Mouse (Mus musculus) limb, embryonic 11.5 days (tissue): ENCODE data around the gene Poll. TPM values are rescaled to one million over a fixed set of nuclear protein-coding genes. Genes with fewer than 3 reads are reported as not detected.

Experiments
- ATAC-seq: fragments of 200-750 bp; cut with Nextera tagmentation; 2 replicates; pipeline ENCODE4 v1.8.0; 2017; ENCODE audit warnings: low read depth; ENCODE audit not compliant: insufficient number of reproducible peaks, low FRiP score, low TSS enrichment
- DNase-seq: peaks from one replicate; pipeline ENCODE4 v3.0.0-alpha.2; 2015; ENCODE audit warnings: low spot score
- H3K27ac ChIP-seq: fragments of 300-500 bp; sonication (generic); replicated peaks from 2 replicates; pipeline ENCODE4 v1.5.1; 2014; ENCODE audit warnings: low read depth, mild to moderate bottlenecking, low read length
- H3K27me3 ChIP-seq: fragments of 300-500 bp; sonication (generic); 2 replicates; pipeline ENCODE4 v1.6.1; 2014; ENCODE audit warnings: mild to moderate bottlenecking, low read length, mixed read lengths; ENCODE audit not compliant: control insufficient read depth, insufficient read depth
- H3K36me3 ChIP-seq: fragments of 300-500 bp; sonication (generic); 2 replicates; pipeline ENCODE4 v1.6.1; 2014; ENCODE audit warnings: mild to moderate bottlenecking, low read length, moderate library complexity, mixed read lengths; ENCODE audit not compliant: control insufficient read depth, insufficient read depth
- H3K4me1 ChIP-seq: fragments of 300-500 bp; sonication (generic); 2 replicates; pipeline ENCODE4 v1.6.1; 2014; ENCODE audit warnings: low read length, mixed read lengths; ENCODE audit not compliant: control insufficient read depth, insufficient read depth
- H3K4me2 ChIP-seq: fragments of 300-500 bp; sonication (generic); 2 replicates; pipeline ENCODE4 v1.6.1; 2014; ENCODE audit warnings: low read depth, mild to moderate bottlenecking, moderate library complexity; ENCODE audit not compliant: severe bottlenecking
- H3K4me3 ChIP-seq: fragments of 300-500 bp; sonication (generic); 2 replicates; pipeline ENCODE4 v1.5.1; 2014; ENCODE audit warnings: low read depth, low read length
- H3K9ac ChIP-seq: fragments of 300-500 bp; sonication (generic); 2 replicates; pipeline ENCODE4 v1.6.1; 2014; ENCODE audit warnings: mild to moderate bottlenecking, low read length
- H3K9me3 ChIP-seq: fragments of 300-500 bp; sonication (generic); 2 replicates; pipeline ENCODE4 v1.6.1; 2016; ENCODE audit warnings: low read length; ENCODE audit not compliant: control insufficient read depth
- WGBS: fragments of 180-500 bp; shearing (Covaris S2); extraction: QIAGEN DNeasy Blood & Tissue Kit; methylation state at CpG from one replicate; pipeline ENCODE4 v1.1.7; 2014; 5-methylcytosine and 5-hydroxymethylcytosine counted together
- polyA plus RNA-seq: library from polyadenylated mRNA; unstranded; fragments of >200 nt; fragmentation: Nextera tagmentation; extraction: Ambion mirVana; gene quantifications from 2 replicates; pipeline ENCODE4 v1.2.1, GENCODE M21; 2014

Poll gene
- polyA plus RNA-seq, 1 experiment from 2014 or later = 19.7 TPM

GRCm38 (mm10) chr19:45583136-45583535, 22.8 kb upstream of the Poll start:
- H3K27me3 ChIP-seq = no peaks in the 10 kb centered on the region
- no peaks in the 10 kb centered on the region; the same call in 1 of the 2 replicates for H3K36me3 ChIP-seq
- H3K9me3 ChIP-seq = no peaks in the 10 kb centered on the region
- ATAC-seq (no peak), DNase-seq (no peak)
- no peak overlapping the region for H3K9ac ChIP-seq
- H3K4me2 ChIP-seq = no peak overlapping the region
- WGBS = 89% methylated on average over 6 of the region's 6 CpGs
- H3K27ac ChIP-seq = no peak overlapping the region
- H3K4me1 ChIP-seq = peaks cover 6% of the 10 kb centered on the region; the same call in 1 of the 2 replicates
- H3K4me3 ChIP-seq = no peak overlapping the region

GRCm38 (mm10) chr19:45582161-45582560, 21.8 kb upstream of the Poll start:
- Histone ChIP-seq H3K9me3 (no peaks in the 10 kb centered on the region), H3K9ac (peak overlapping the region; percentile 28; the same call in 1 of the 2 replicates), H3K27ac (0 out of 2 replicates have a peak overlapping the region, but pooled peaks have one; percentile 52), H3K4me3 (no peak overlapping the region), H3K36me3 (peaks cover 2% of the 10 kb centered on the region; the same call in 1 of the 2 replicates), H3K4me1 (peaks cover 6% of the 10 kb centered on the region; the same call in 1 of the 2 replicates), H3K4me2 (no peak overlapping the region), H3K27me3 (no peaks in the 10 kb centered on the region)
- 29% methylated on average over 8 of the region's 8 CpGs for WGBS
- ATAC-seq (no peak), DNase-seq (no peak)

GRCm38 (mm10) chr19:45581257-45581656, 20.9 kb upstream of the Poll start:
- Histone ChIP-seq H3K9me3 (no peaks in the 10 kb centered on the region), H3K4me3 (no peak overlapping the region), H3K4me2 (no peak overlapping the region), H3K27ac (no peak overlapping the region), H3K36me3 (peaks cover 2% of the 10 kb centered on the region; the same call in 1 of the 2 replicates), H3K27me3 (no peaks in the 10 kb centered on the region), H3K9ac (no peak overlapping the region), H3K4me1 (peaks cover 11% of the 10 kb centered on the region)
- no peak for ATAC-seq
- peak; percentile 76 for DNase-seq
- 48% methylated on average over 3 of the region's 3 CpGs for WGBS

GRCm38 (mm10) chr19:45580235-45580634, 19.9 kb upstream of the Poll start:
- Histone ChIP-seq H3K27me3 (no peaks in the 10 kb centered on the region), H3K9me3 (no peaks in the 10 kb centered on the region), H3K4me3 (no peak overlapping the region), H3K36me3 (peaks cover 2% of the 10 kb centered on the region; the same call in 1 of the 2 replicates), H3K4me1 (peaks cover 20% of the 10 kb centered on the region), H3K4me2 (no peak overlapping the region), H3K27ac (no peak overlapping the region), H3K9ac (no peak overlapping the region)
- DNase-seq = no peak
- no peak for ATAC-seq
- WGBS = 80% methylated on average over 12 of the region's 12 CpGs

- Histone ChIP-seq H3K4me3 (no peak overlapping the region), H3K4me2 (no peak overlapping the region), H3K27me3 (no peaks in the 10 kb centered on the region), H3K36me3 (peaks cover 2% of the 10 kb centered on the region; the same call in 1 of the 2 replicates), H3K9ac (no peak overlapping the region), H3K4me1 (peaks cover 22% of the 10 kb centered on the region), H3K9me3 (no peaks in the 10 kb centered on the region), H3K27ac (no peak overlapping the region)
- DNase-seq (no peak), ATAC-seq (no peak)
- WGBS = 89% methylated on average over 7 of the region's 7 CpGs
These were observed 19.1 kb upstream of the Poll start for GRCm38 (mm10) chr19:45579416-45579815.

GRCm38 (mm10) chr19:45578976-45579375, 18.6 kb upstream of the Poll start:
- Histone ChIP-seq H3K4me1 (peaks cover 22% of the 10 kb centered on the region), H3K36me3 (peaks cover 2% of the 10 kb centered on the region; the same call in 1 of the 2 replicates), H3K9me3 (no peaks in the 10 kb centered on the region), H3K27me3 (no peaks in the 10 kb centered on the region), H3K4me3 (no peak overlapping the region), H3K4me2 (no peak overlapping the region), H3K9ac (no peak overlapping the region), H3K27ac (no peak overlapping the region)
- no peak for ATAC-seq
- DNase-seq = no peak
- 91% methylated on average over 12 of the region's 12 CpGs for WGBS

GRCm38 (mm10) chr19:45577141-45577750, 16.9 kb upstream of the Poll start:
- H3K4me3 ChIP-seq = no peak overlapping the region
- H3K4me1 ChIP-seq = peaks cover 19% of the 10 kb centered on the region
- no peak overlapping the region for H3K9ac ChIP-seq
- H3K27me3 ChIP-seq = no peaks in the 10 kb centered on the region
- 68% methylated on average over 14 of the region's 14 CpGs for WGBS
- H3K27ac ChIP-seq = no peak overlapping the region
- DNase-seq (no peak), ATAC-seq (no peak)
- no peak overlapping the region for H3K4me2 ChIP-seq
- peaks cover 2% of the 10 kb centered on the region; the same call in 1 of the 2 replicates for H3K36me3 ChIP-seq
- H3K9me3 ChIP-seq = no peaks in the 10 kb centered on the region

- no peak overlapping the region for H3K4me3 ChIP-seq
- DNase-seq = no peak
- peaks cover 18% of the 10 kb centered on the region for H3K4me1 ChIP-seq
- ATAC-seq = no peak
- H3K4me2 ChIP-seq = no peak overlapping the region
- no peak overlapping the region for H3K9ac ChIP-seq
- H3K36me3 ChIP-seq = peaks cover 2% of the 10 kb centered on the region; the same call in 1 of the 2 replicates
- WGBS = 5% methylated on average over 8 of the region's 8 CpGs
- no peaks in the 10 kb centered on the region for H3K27me3 ChIP-seq
- H3K9me3 ChIP-seq = no peaks in the 10 kb centered on the region
- H3K27ac ChIP-seq = no peak overlapping the region
These were observed 15.3 kb upstream of the Poll start for GRCm38 (mm10) chr19:45575632-45576001.
